Mouse (Mus musculus) midbrain, embryonic 13.5 days (tissue): ENCODE measurements at regions not wholly inside any gene's neighbourhood (a gene's known extent, or its start where the extent isn't known, plus 50 kb on each side); places are given as distances from the start of the nearest gene placed in this dataset.

Experiments used
- ATAC-seq: fragments of 200-750 bp; cut with Nextera tagmentation; 2 replicates; pipeline ENCODE4 v1.8.0; 2017; ENCODE audit warnings: mild to moderate bottlenecking, moderate TSS enrichment, moderate library complexity
- H3K27ac ChIP-seq: fragments of 300-500 bp; sonication (generic); 2 replicates; pipeline ENCODE4 v1.5.1; 2015; ENCODE audit warnings: inconsistent platforms, mild to moderate bottlenecking, moderate library complexity
- H3K27me3 ChIP-seq: fragments of 300-500 bp; sonication (generic); 2 replicates; pipeline ENCODE4 v1.6.1; 2015; ENCODE audit warnings: mild to moderate bottlenecking, inconsistent platforms
- H3K36me3 ChIP-seq: fragments of 300-500 bp; sonication (generic); 2 replicates; pipeline ENCODE4 v1.6.1; 2015; ENCODE audit warnings: mild to moderate bottlenecking, inconsistent platforms
- H3K4me1 ChIP-seq: fragments of 300-500 bp; sonication (generic); replicated peaks from 2 replicates; pipeline ENCODE4 v1.6.1; 2015; ENCODE audit warnings: inconsistent platforms
- H3K4me2 ChIP-seq: fragments of 300-500 bp; sonication (generic); replicated peaks from 2 replicates; pipeline ENCODE4 v1.6.1; 2015; ENCODE audit warnings: moderate library complexity, mild to moderate bottlenecking, inconsistent platforms
- H3K4me3 ChIP-seq: fragments of 300-500 bp; sonication (generic); replicated peaks from 2 replicates; pipeline ENCODE4 v1.5.1; 2015; ENCODE audit warnings: mild to moderate bottlenecking, inconsistent platforms
- H3K9ac ChIP-seq: fragments of 300-500 bp; sonication (generic); replicated peaks from 2 replicates; pipeline ENCODE4 v1.6.1; 2015; ENCODE audit warnings: mild to moderate bottlenecking, inconsistent platforms
- H3K9me3 ChIP-seq: fragments of 300-500 bp; sonication (generic); 2 replicates; pipeline ENCODE4 v1.6.1; 2016; ENCODE audit warnings: mild to moderate bottlenecking, inconsistent platforms
- whole genome bisulfite sequencing: fragments of 180-500 bp; shearing (Covaris S2); methylation state at CpG from one replicate; pipeline ENCODE4 v1.1.7; 2015; 5-methylcytosine and 5-hydroxymethylcytosine counted together

GRCm38 (mm10) chr16:44674198-44674597 lies 49.9 kb upstream of the Nepro start:
- ATAC-seq: no peak
- 96% methylated on average over 3 of the region's 3 CpGs for WGBS
- H3K27me3 ChIP-seq: peaks cover 8% of the 10 kb centered on the region; the same call in 1 of the 2 replicates

GRCm38 (mm10) chr16:44672422-44672819 lies 51.7 kb upstream of the Nepro start:
- Histone ChIP-seq H3K4me3 (0 out of 2 replicates have a peak overlapping the region, but pooled peaks have one; percentile 4), H3K27ac (peak overlapping the region; percentile 68)
- WGBS: 4% methylated on average over 14 of the region's 14 CpGs

More at GRCm38 (mm10) chr16:44674198-44674597, 49.9 kb upstream of the Nepro start:
- Histone ChIP-seq H3K9me3 (no peaks in the 10 kb centered on the region), H3K36me3 (no peaks in the 10 kb centered on the region), H3K4me2 (no peak overlapping the region), H3K27ac (no peak overlapping the region), H3K4me1 (peaks cover 44% of the 10 kb centered on the region), H3K4me3 (no peak overlapping the region), H3K9ac (no peak overlapping the region)

DNA sequence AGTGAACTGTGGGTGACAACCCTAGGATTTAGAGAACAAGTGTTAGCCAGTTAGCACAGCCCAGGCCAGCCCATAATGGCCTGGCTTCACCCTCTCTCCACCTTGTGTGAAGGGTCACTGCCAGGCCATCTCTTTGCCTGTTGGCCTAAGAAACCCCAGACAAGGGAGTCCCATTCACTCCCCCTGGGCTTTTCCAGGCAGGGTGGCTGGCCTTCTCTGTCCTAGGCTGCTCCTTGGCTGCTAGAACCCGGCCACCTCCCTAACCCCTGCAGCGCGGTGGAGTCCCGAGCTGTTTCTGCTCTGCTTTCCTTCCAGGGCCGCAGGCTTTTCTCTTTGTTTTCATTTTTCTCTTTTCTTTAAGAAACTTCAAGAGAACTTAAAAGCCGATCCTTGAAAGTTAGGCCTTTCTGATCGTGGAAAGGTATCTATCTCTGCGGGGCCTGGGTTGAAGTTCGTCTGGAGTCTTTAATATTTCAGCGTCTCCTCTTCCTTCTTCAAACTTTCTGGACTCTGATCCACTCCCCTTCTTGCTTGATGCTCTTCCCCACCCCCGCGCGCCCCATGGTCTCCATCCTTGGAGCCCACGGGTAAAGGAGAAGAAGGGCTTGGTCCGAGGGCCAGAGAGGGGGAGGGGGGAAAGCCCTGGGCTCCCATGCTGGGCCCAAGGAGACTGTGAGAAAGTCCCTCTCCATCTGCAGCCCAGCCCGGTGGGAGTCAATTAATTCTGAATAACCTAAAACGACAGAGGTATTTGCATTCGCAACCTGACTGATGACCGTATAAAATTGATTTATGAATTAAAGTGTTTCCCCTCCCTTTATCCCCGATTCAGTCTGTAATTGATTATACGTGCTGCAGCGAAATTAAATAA lies 52.3 kb upstream of the Nepro start:
- Histone ChIP-seq H3K9me3 (no peaks in the 10 kb centered on the region), H3K27me3 (peaks cover 8% of the 10 kb centered on the region; the same call in 1 of the 2 replicates), H3K36me3 (no peaks in the 10 kb centered on the region), H3K4me1 (peaks cover 30% of the 10 kb centered on the region), H3K4me2 (peak overlapping the region; percentile 43), H3K9ac (no peak overlapping the region), H3K4me3 (no peak overlapping the region), H3K27ac (peak overlapping the region; percentile 61)
- WGBS: 4% methylated on average over 22 of the region's 22 CpGs
- peak; percentile 94 for ATAC-seq

More at GRCm38 (mm10) chr16:44672422-44672819, 51.7 kb upstream of the Nepro start:
- H3K27me3 ChIP-seq: peaks cover 8% of the 10 kb centered on the region; the same call in 1 of the 2 replicates
- no peaks in the 10 kb centered on the region for H3K36me3 ChIP-seq
- H3K9ac ChIP-seq: no peak overlapping the region
- no peaks in the 10 kb centered on the region for H3K9me3 ChIP-seq
- peak overlapping the region; percentile 43 for H3K4me2 ChIP-seq
- H3K4me1 ChIP-seq: peaks cover 30% of the 10 kb centered on the region
- ATAC-seq: peak; percentile 87

- no peaks in the 10 kb centered on the region for H3K36me3 ChIP-seq
- H3K4me1 ChIP-seq: peaks cover 30% of the 10 kb centered on the region
- no peak for ATAC-seq
- H3K9me3 ChIP-seq: no peaks in the 10 kb centered on the region
- H3K4me3 ChIP-seq: no peak overlapping the region
- no peak overlapping the region for H3K9ac ChIP-seq
- peaks cover 8% of the 10 kb centered on the region for H3K27me3 ChIP-seq
- H3K27ac ChIP-seq: no peak overlapping the region
- 89% methylated on average over 6 of the region's 6 CpGs for WGBS
- H3K4me2 ChIP-seq: no peak overlapping the region
These were observed 56.0 kb upstream of the Nepro start for GRCm38 (mm10) chr16:44668061-44668460.

- no peak for ATAC-seq
- peaks cover 7% of the 10 kb centered on the region; the same call in 1 of the 2 replicates for H3K27me3 ChIP-seq
- no peak overlapping the region for H3K27ac ChIP-seq
- WGBS: 68% methylated on average over 6 of the region's 6 CpGs
- H3K36me3 ChIP-seq: no peaks in the 10 kb centered on the region
- peaks cover 28% of the 10 kb centered on the region for H3K4me1 ChIP-seq
- H3K9ac ChIP-seq: no peak overlapping the region
- no peak overlapping the region for H3K4me2 ChIP-seq
- H3K9me3 ChIP-seq: no peaks in the 10 kb centered on the region
- H3K4me3 ChIP-seq: no peak overlapping the region
These were observed 57.0 kb upstream of the Nepro start for GRCm38 (mm10) chr16:44667118-44667517.

GRCm38 (mm10) chr16:44666431-44666997 lies 57.6 kb upstream of the Nepro start:
- H3K27ac ChIP-seq: no peak overlapping the region

GRCm38 (mm10) chr16:44665491-44665931 lies 58.6 kb upstream of the Nepro start:
- Histone ChIP-seq H3K4me3 (no peak overlapping the region), H3K4me1 (peaks cover 31% of the 10 kb centered on the region), H3K36me3 (no peaks in the 10 kb centered on the region), H3K4me2 (no peak overlapping the region), H3K27ac (no peak overlapping the region), H3K27me3 (peaks cover 7% of the 10 kb centered on the region; the same call in 1 of the 2 replicates), H3K9me3 (no peaks in the 10 kb centered on the region), H3K9ac (no peak overlapping the region)
- ATAC-seq: no peak
- 79% methylated on average over 9 of the region's 9 CpGs for WGBS

More at GRCm38 (mm10) chr16:44666431-44666997, 57.6 kb upstream of the Nepro start:
- H3K27me3 ChIP-seq: peaks cover 7% of the 10 kb centered on the region; the same call in 1 of the 2 replicates
- H3K4me1 ChIP-seq: peaks cover 28% of the 10 kb centered on the region
- no peaks in the 10 kb centered on the region for H3K9me3 ChIP-seq
- 0 out of 2 replicates have a peak, but pooled peaks have one; percentile 43 for ATAC-seq
- no peak overlapping the region for H3K9ac ChIP-seq
- H3K4me3 ChIP-seq: no peak overlapping the region
- no peaks in the 10 kb centered on the region for H3K36me3 ChIP-seq
- no peak overlapping the region for H3K4me2 ChIP-seq
- 73% methylated on average over 7 of the region's 7 CpGs for WGBS

- H3K27me3 ChIP-seq: peaks cover 7% of the 10 kb centered on the region; the same call in 1 of the 2 replicates
- no peak overlapping the region for H3K9ac ChIP-seq
- ATAC-seq: no peak
- no peaks in the 10 kb centered on the region for H3K9me3 ChIP-seq
- peaks cover 31% of the 10 kb centered on the region for H3K4me1 ChIP-seq
- whole genome bisulfite sequencing: 51% methylated on average over 6 of the region's 6 CpGs
- no peak overlapping the region for H3K4me3 ChIP-seq
- H3K36me3 ChIP-seq: no peaks in the 10 kb centered on the region
- no peak overlapping the region for H3K27ac ChIP-seq
- H3K4me2 ChIP-seq: no peak overlapping the region
These were observed 61.0 kb upstream of the Nepro start for GRCm38 (mm10) chr16:44662966-44663600.

DNA sequence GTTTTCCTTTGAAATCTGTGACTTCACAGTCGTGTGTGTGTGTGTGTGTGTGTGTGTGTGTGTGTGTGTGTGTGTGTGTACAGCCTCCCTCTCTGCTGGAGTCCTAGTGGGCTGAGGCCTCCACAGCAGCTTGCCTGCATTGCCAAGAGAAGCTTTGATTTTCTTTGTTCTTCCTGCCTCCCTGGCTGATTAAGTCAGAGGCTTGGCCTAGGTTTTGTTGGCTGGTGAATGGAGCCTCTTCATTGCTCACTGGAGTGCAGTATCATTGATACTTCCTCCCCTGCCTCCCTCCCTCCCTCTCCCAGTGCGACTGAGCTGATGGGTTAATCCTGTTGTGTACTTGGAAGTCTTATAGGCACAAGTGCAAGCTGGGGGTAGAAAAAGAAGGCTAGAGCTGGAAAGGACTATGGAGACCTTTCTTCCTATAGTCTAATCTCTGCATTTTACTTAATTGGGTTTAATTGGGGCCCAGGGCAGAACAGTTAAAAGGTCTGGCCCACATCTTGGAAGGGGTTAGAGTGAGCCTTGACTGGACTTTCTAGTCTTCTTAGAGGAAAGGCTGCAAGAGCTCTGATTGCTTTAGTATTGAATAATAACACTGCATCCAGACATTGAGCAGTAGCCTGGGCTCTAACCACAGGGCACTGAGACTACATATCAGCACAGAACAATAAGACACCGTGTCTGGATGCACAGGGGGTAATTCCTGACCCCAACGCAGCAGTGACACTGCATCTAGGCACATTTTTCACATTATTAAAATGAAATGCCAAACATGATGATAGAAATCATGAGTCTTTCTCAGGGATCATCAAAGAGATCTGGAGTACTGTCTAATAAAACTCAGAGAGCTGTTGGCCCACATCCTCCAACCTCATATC lies 62.9 kb upstream of the Nepro start:
- no peaks in the 10 kb centered on the region for H3K36me3 ChIP-seq
- H3K4me2 ChIP-seq: no peak overlapping the region
- peaks cover 31% of the 10 kb centered on the region for H3K4me1 ChIP-seq
- peak overlapping the region; percentile 56 for H3K27ac ChIP-seq
- H3K9me3 ChIP-seq: no peaks in the 10 kb centered on the region
- no peak overlapping the region for H3K9ac ChIP-seq
- H3K27me3 ChIP-seq: peaks cover 7% of the 10 kb centered on the region; the same call in 1 of the 2 replicates
- no peak overlapping the region for H3K4me3 ChIP-seq
- 10% methylated on average over 4 of the region's 4 CpGs for WGBS
- ATAC-seq: peak; percentile 94

GRCm38 (mm10) chr16:44658306-44658705 lies 65.8 kb upstream of the Nepro start:
- H3K36me3 ChIP-seq: no peaks in the 10 kb centered on the region
- ATAC-seq: no peak
- WGBS: 69% methylated on average over 8 of the region's 8 CpGs
- H3K9me3 ChIP-seq: no peaks in the 10 kb centered on the region
- no peak overlapping the region for H3K4me3 ChIP-seq
- H3K9ac ChIP-seq: no peak overlapping the region
- no peak overlapping the region for H3K4me2 ChIP-seq
- H3K27me3 ChIP-seq: peaks cover 3% of the 10 kb centered on the region; the same call in 1 of the 2 replicates
- no peak overlapping the region for H3K27ac ChIP-seq
- peaks cover 24% of the 10 kb centered on the region for H3K4me1 ChIP-seq

- Histone ChIP-seq H3K27ac (no peak overlapping the region), H3K4me2 (no peak overlapping the region), H3K36me3 (no peaks in the 10 kb centered on the region), H3K27me3 (no peaks in the 10 kb centered on the region; the same call in 1 of the 2 replicates), H3K4me1 (peaks cover 4% of the 10 kb centered on the region), H3K9me3 (no peaks in the 10 kb centered on the region), H3K9ac (no peak overlapping the region), H3K4me3 (no peak overlapping the region)
- 96% methylated on average over 1 of the region's 1 CpGs for WGBS
- ATAC-seq: no peak
These were observed 67.9 kb upstream of the Nepro start for GRCm38 (mm10) chr16:44656181-44656580.
